Mouse (Mus musculus) embryonic facial prominence, embryonic 11.5 days (tissue): ENCODE measurements around the gene Kars. TPM values are rescaled to one million over a fixed set of nuclear protein-coding genes. Genes with fewer than 3 reads are reported as not detected.

Experiments used
- ATAC-seq: fragments of 200-750 bp; cut with Nextera tagmentation; replicated peaks from 2 replicates; pipeline ENCODE4 v1.8.0; 2017; ENCODE audit warnings: low read depth; ENCODE audit not compliant: insufficient number of reproducible peaks, low FRiP score, low TSS enrichment
- DNase-seq: peaks from one replicate; pipeline ENCODE4 v3.0.0-alpha.2; 2015; ENCODE audit warnings: low spot score
- H3K27ac ChIP-seq: fragments of 300-500 bp; sonication (generic); replicated peaks from 2 replicates; pipeline ENCODE4 v1.5.1; 2014; ENCODE audit warnings: mild to moderate bottlenecking, low read depth, low read length, control low read depth
- H3K27me3 ChIP-seq: fragments of 300-500 bp; sonication (generic); 2 replicates; pipeline ENCODE4 v1.6.1; 2014; ENCODE audit warnings: mild to moderate bottlenecking, low read length, moderate library complexity, mixed read lengths; ENCODE audit not compliant: control insufficient read depth, insufficient read depth
- H3K36me3 ChIP-seq: fragments of 300-500 bp; sonication (generic); replicated peaks from 2 replicates; pipeline ENCODE4 v1.6.1; 2014; ENCODE audit warnings: low read depth, mild to moderate bottlenecking, low read length, moderate library complexity, mixed read lengths; ENCODE audit not compliant: control insufficient read depth, insufficient read depth
- H3K4me1 ChIP-seq: fragments of 300-500 bp; sonication (generic); 2 replicates; pipeline ENCODE4 v1.6.1; 2014; ENCODE audit warnings: low read length, mixed read lengths; ENCODE audit not compliant: control insufficient read depth, insufficient read depth
- H3K4me2 ChIP-seq: fragments of 300-500 bp; sonication (generic); 2 replicates; pipeline ENCODE4 v1.6.1; 2014; ENCODE audit warnings: low read depth, mild to moderate bottlenecking, control low read depth, low read length, moderate library complexity
- H3K4me3 ChIP-seq: fragments of 300-500 bp; sonication (generic); 2 replicates; pipeline ENCODE4 v1.5.1; 2014; ENCODE audit warnings: low read depth, low read length, control low read depth
- H3K9ac ChIP-seq: fragments of 300-500 bp; sonication (generic); replicated peaks from 2 replicates; pipeline ENCODE4 v1.6.1; 2014; ENCODE audit warnings: mild to moderate bottlenecking, control low read depth, low read length
- H3K9me3 ChIP-seq: fragments of 300-500 bp; sonication (generic); replicated peaks from 2 replicates; pipeline ENCODE4 v1.6.1; 2016; ENCODE audit warnings: mild to moderate bottlenecking, low read length, inconsistent platforms, mixed read lengths; ENCODE audit not compliant: control insufficient read depth
- WGBS: fragments of 180-500 bp; shearing (Covaris S2); extraction: QIAGEN DNeasy Blood & Tissue Kit; methylation state at CpG from one replicate; pipeline ENCODE4 v1.1.7; 2014; 5-methylcytosine and 5-hydroxymethylcytosine counted together
- polyA plus RNA-seq: library from polyadenylated mRNA; unstranded; fragments of >200 nt; fragmentation: Nextera tagmentation; extraction: Ambion mirVana; gene quantifications from 2 replicates; pipeline ENCODE4 v1.2.1, GENCODE M21; 2014

Kars gene
- polyA plus RNA-seq, result 284 and 309 TPM in 2 replicates

GRCm38 (mm10) chr8:112010997-112011815 lies at the start of gene Kars, which contains the start of gene Terf2ip:
Kars (minus strand) TSS chr8:112011323.
Terf2ip (plus strand) TSS chr8:112011398.
- Histone ChIP-seq H3K4me1 (no peaks in the 10 kb centered on the region), H3K36me3 (no peaks in the 10 kb centered on the region; the same call in 1 of the 2 replicates), H3K9me3 (no peaks in the 10 kb centered on the region), H3K4me3 (peak within 1 kb of the TSS; percentile 94), H3K27me3 (no peaks in the 10 kb centered on the region), H3K27ac (peak within 1 kb of the TSS; percentile 62), H3K4me2 (peak within 1 kb of the TSS; percentile 89), H3K9ac (peak within 1 kb of the TSS; percentile 86)
- peak; percentile 87 for ATAC-seq
- peak; percentile 97 for DNase-seq
- WGBS, result under 1% methylated on average over 61 of the region's 61 CpGs

DNA sequence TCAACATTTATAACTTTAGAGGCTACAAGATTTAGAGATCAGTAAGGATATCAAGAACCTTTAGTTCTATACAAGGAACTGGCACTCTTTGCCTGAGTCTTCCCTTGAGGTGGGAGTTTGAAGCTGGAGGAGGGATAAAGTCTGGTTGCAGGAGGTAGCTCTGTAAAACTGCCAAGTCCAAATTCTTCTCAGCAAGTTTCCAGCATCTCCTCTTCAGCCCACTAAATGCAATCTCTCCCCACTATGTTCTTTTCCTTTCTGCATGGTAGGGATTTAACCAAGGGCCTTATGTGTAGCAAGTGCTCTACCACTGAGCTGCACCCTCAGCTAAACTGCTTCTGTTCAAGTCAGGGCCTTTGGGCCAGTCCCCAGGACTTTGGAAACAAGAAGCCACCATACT lies 43.3 kb upstream of the Kars start:
- H3K9ac ChIP-seq, result no peak overlapping the region
- DNase-seq, result no peak

DNA sequence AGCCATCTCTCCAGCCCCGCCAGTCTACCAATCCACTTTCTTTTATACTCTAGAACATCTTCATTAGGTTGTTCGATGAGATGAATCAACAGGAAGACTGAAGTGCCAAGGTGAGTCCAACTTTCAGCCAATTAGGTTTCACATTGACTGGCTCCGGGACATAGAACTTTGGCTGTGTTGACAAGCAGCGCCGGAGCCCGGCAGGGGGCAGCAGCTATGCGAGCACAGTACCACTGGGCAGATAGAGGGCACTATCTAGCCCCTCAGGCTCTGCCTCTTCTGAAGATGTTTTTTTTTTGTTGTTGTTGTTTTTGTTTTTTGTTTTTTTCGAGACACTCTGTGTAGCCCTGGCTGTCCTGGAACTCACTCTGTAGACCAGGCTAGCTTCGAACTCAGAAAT lies 40.4 kb upstream of the Kars start:
- Histone ChIP-seq H3K4me2 (no peak overlapping the region), H3K27me3 (no peaks in the 10 kb centered on the region), H3K4me1 (no peaks in the 10 kb centered on the region), H3K9me3 (no peaks in the 10 kb centered on the region), H3K27ac (no peak overlapping the region), H3K36me3 (no peaks in the 10 kb centered on the region), H3K9ac (no peak overlapping the region), H3K4me3 (no peak overlapping the region)
- WGBS, result 70% methylated on average over 9 of the region's 9 CpGs
- DNase-seq, result no peak
- ATAC-seq, result no peak

More for the DNA sequence above, 43.3 kb upstream of the Kars start:
- Histone ChIP-seq H3K4me3 (no peak overlapping the region), H3K27ac (no peak overlapping the region), H3K4me1 (no peaks in the 10 kb centered on the region), H3K9me3 (no peaks in the 10 kb centered on the region), H3K4me2 (no peak overlapping the region), H3K36me3 (no peaks in the 10 kb centered on the region), H3K27me3 (no peaks in the 10 kb centered on the region)
- no peak for ATAC-seq

DNA sequence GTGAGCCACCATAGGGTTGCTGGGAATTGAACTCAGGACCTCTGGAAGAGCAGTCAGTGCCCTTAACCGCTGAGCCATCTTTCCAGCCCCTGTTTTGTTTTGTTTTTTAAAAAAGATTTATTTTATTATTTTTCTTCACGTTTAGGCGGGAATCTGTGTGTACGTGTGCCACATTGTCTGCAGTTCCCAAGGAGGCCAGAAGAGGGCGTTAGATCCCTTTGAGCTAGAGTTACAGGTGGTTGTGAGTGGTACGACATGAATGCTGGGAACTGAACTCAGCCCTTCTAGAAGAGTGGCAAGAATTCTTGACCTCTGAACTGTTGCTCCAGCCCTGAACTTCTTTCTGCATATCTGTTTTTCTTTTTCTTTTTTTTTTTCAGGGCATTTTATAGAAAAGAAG lies 38.9 kb upstream of the Kars start:
- H3K9ac ChIP-seq, result no peak overlapping the region
- no peaks in the 10 kb centered on the region for H3K9me3 ChIP-seq
- no peaks in the 10 kb centered on the region for H3K27me3 ChIP-seq
- ATAC-seq (no peak), DNase-seq (no peak)
- WGBS, result 79% methylated on average over 6 of the region's 6 CpGs
- no peaks in the 10 kb centered on the region for H3K36me3 ChIP-seq
- H3K4me3 ChIP-seq, result no peak overlapping the region
- H3K27ac ChIP-seq, result no peak overlapping the region
- H3K4me2 ChIP-seq, result no peak overlapping the region
- no peaks in the 10 kb centered on the region for H3K4me1 ChIP-seq

DNA sequence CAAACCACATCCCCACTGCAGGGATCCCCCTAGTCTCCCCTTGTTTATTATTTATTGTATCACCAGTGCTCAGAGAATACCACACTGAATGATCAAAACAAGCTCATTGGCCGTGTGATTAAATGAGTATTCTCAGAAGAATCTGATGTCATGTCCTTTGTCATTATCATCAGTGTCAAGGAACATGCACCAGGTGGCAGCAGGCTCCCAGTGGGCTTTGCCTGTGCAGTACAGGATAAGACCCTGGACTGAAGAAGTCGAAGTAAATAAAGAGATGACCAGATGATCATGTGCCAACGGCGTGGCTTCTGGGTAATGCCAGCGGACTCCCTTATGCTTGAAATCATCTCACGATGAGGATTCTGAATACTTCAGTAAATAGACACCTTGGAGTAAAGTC lies 37.2 kb upstream of the Kars start:
- H3K36me3 ChIP-seq, result no peaks in the 10 kb centered on the region
- no peaks in the 10 kb centered on the region for H3K27me3 ChIP-seq
- H3K9ac ChIP-seq, result no peak overlapping the region
- no peak overlapping the region for H3K27ac ChIP-seq
- 76% methylated on average over 6 of the region's 6 CpGs for WGBS
- DNase-seq (no peak), ATAC-seq (no peak)
- no peak overlapping the region for H3K4me2 ChIP-seq
- no peak overlapping the region for H3K4me3 ChIP-seq
- no peaks in the 10 kb centered on the region for H3K9me3 ChIP-seq
- no peaks in the 10 kb centered on the region for H3K4me1 ChIP-seq

- no peak overlapping the region for H3K4me3 ChIP-seq
- no peaks in the 10 kb centered on the region for H3K4me1 ChIP-seq
- H3K9ac ChIP-seq, result no peak overlapping the region
- H3K27ac ChIP-seq, result no peak overlapping the region
- ATAC-seq, result peak; percentile 56
- H3K9me3 ChIP-seq, result no peaks in the 10 kb centered on the region
- DNase-seq, result peak; percentile 92
- no peaks in the 10 kb centered on the region for H3K36me3 ChIP-seq
- H3K27me3 ChIP-seq, result no peaks in the 10 kb centered on the region
- WGBS, result 10% methylated on average over 7 of the region's 7 CpGs
- H3K4me2 ChIP-seq, result no peak overlapping the region
Observed at GRCm38 (mm10) chr8:112045896-112046295, 34.8 kb upstream of the Kars start.

GRCm38 (mm10) chr8:112045182-112045581 lies 34.1 kb upstream of the Kars start:
- no peak for ATAC-seq
- Histone ChIP-seq H3K27ac (no peak overlapping the region), H3K4me2 (no peak overlapping the region), H3K36me3 (no peaks in the 10 kb centered on the region), H3K4me1 (no peaks in the 10 kb centered on the region), H3K4me3 (no peak overlapping the region), H3K9ac (no peak overlapping the region), H3K27me3 (no peaks in the 10 kb centered on the region), H3K9me3 (no peaks in the 10 kb centered on the region)
- DNase-seq, result no peak
- 82% methylated on average over 5 of the region's 5 CpGs for WGBS

- no peaks in the 10 kb centered on the region for H3K36me3 ChIP-seq
- no peak overlapping the region for H3K27ac ChIP-seq
- no peak overlapping the region for H3K9ac ChIP-seq
- WGBS, result 79% methylated on average over 18 of the region's 18 CpGs
- DNase-seq (no peak), ATAC-seq (no peak)
- H3K4me3 ChIP-seq, result no peak overlapping the region
- H3K9me3 ChIP-seq, result no peaks in the 10 kb centered on the region
- H3K4me2 ChIP-seq, result no peak overlapping the region
- no peaks in the 10 kb centered on the region for H3K27me3 ChIP-seq
- no peaks in the 10 kb centered on the region for H3K4me1 ChIP-seq
Observed at GRCm38 (mm10) chr8:112037521-112037920, 26.4 kb upstream of the Kars start.
